Mouse (Mus musculus) cerebellum, adult 2 months (tissue): ENCODE measurements around the gene Brap. TPM values are rescaled to one million over a fixed set of nuclear protein-coding genes. Genes with fewer than 3 reads are reported as not detected.
"Not testable (repeated sequence)": the region's sequence is repeated elsewhere in the genome, so short reads cannot be mapped to it uniquely, and the experiment has no call there.

Experiments used
- DNase-seq, 2 experiments: peaks; one replicate each; pipeline ENCODE4 v3.0.0; 2021
- H3K27ac ChIP-seq: fragments of 200-500 bp; 2 replicates; pipeline ENCODE4 v1.5.1; 2012; ENCODE audit warnings: low read length, control low read depth, inconsistent platforms; ENCODE audit not compliant: insufficient read depth
- H3K27me3 ChIP-seq: fragments of 200-500 bp; 2 replicates; pipeline ENCODE4 v1.6.1; 2012; ENCODE audit warnings: inconsistent platforms, mild to moderate bottlenecking, low read length, moderate library complexity; ENCODE audit not compliant: control insufficient read depth, insufficient read depth
- H3K4me1 ChIP-seq: fragments of 200-500 bp; 2 replicates; pipeline ENCODE4 v1.6.1; 2011; ENCODE audit warnings: low read length; ENCODE audit not compliant: control insufficient read depth, insufficient read depth
- H3K4me3 ChIP-seq: fragments of 200-500 bp; replicated peaks from 2 replicates; pipeline ENCODE3; 2011; ENCODE audit warnings: mild to moderate bottlenecking, low read depth, low read length, control low read depth; ENCODE audit not compliant: insufficient read depth
- CTCF ChIP-seq: fragments of 200-500 bp; IDR thresholded peaks from 2 replicates; pipeline ENCODE4 v1.5.1; 2011; ENCODE audit warnings: low read depth, mild to moderate bottlenecking, control low read depth, low read length, moderate library complexity, borderline replicate concordance; ENCODE audit not compliant: insufficient read depth
- POLR2A ChIP-seq: fragments of 200-500 bp; IDR thresholded peaks from 2 replicates; pipeline ENCODE4 v1.6.1; 2011; ENCODE audit warnings: low read length, control low read depth, borderline replicate concordance; ENCODE audit not compliant: insufficient read depth
- WGBS: fragments of 180-500 bp; shearing (Covaris S2); methylation state at CpG from one replicate; pipeline ENCODE4 v1.1.7; 2018; 5-methylcytosine and 5-hydroxymethylcytosine counted together
- polyA plus RNA-seq: library from polyadenylated mRNA; depleted of rRNA; stranded (reverse); fragments of >200 nt; gene quantifications from 2 replicates; pipeline ENCODE4 v1.2.3, GENCODE M21; 2012

Brap gene
- polyA plus RNA-seq, 1 experiment, result 54.4 TPM

GRCm38 (mm10) chr5:121632804-121633203 is 27.6 kb upstream of the Brap start:
- no peak for TF ChIP-seq POLR2A
- TF ChIP-seq CTCF, result no peak
- no peak for DNase-seq
- Histone ChIP-seq H3K27me3 (no peaks in the 10 kb centered on the region), H3K27ac (no peak overlapping the region), H3K4me1 (no peaks in the 10 kb centered on the region), H3K4me3 (no peak overlapping the region)
- WGBS, result 59% methylated on average over 3 of the region's 3 CpGs

- WGBS, result 87% methylated on average over 5 of the region's 5 CpGs
- DNase-seq, result no peak
Measured at GRCm38 (mm10) chr5:121634668-121635067, 25.7 kb upstream of the Brap start.

GRCm38 (mm10) chr5:121637296-121637695 is 23.1 kb upstream of the Brap start:
- Histone ChIP-seq H3K4me3 (no peak overlapping the region), H3K4me1 (no peaks in the 10 kb centered on the region), H3K27me3 (no peaks in the 10 kb centered on the region), H3K27ac (no peak overlapping the region)
- 73% methylated on average over 6 of the region's 6 CpGs for WGBS
- no peak for DNase-seq
- TF ChIP-seq CTCF (no peak), POLR2A (no peak)

More at GRCm38 (mm10) chr5:121634668-121635067, 25.7 kb upstream of the Brap start:
- no peak overlapping the region for H3K4me3 ChIP-seq
- H3K27me3 ChIP-seq, result no peaks in the 10 kb centered on the region
- H3K27ac ChIP-seq, result no peak overlapping the region
- no peak for TF ChIP-seq CTCF
- TF ChIP-seq POLR2A, result no peak
- H3K4me1 ChIP-seq, result no peaks in the 10 kb centered on the region

DNA sequence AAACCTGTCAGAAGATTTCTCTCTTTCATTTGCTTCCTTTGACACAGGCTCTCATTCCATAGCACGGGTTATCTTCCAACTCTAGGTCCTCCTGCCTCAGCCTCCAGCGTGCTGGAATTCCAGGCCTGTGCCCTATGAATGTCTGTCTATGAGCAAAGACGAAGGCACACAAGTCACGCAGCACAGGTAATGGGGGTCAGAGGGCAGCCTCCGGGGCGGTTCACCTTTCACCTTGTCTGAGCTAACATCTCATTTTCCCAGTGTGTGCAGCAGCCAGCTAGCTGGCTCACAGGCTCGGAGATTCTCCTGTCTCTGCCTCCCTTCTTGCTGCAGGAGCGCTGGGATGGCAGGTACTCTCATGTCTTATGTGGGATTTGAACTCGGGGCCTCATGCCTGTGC is 20.8 kb upstream of the Brap start:
- H3K4me1 ChIP-seq, result no peaks in the 10 kb centered on the region
- no peak for DNase-seq
- no peak overlapping the region for H3K27ac ChIP-seq
- H3K4me3 ChIP-seq, result no peak overlapping the region
- 94% methylated on average over 9 of the region's 9 CpGs for WGBS
- no peaks in the 10 kb centered on the region for H3K27me3 ChIP-seq
- TF ChIP-seq POLR2A, result no peak
- no peak for TF ChIP-seq CTCF

GRCm38 (mm10) chr5:121649134-121649533 is 11.2 kb upstream of the Brap start:
- no peak overlapping the region for H3K4me3 ChIP-seq
- no peaks in the 10 kb centered on the region for H3K4me1 ChIP-seq
- no peaks in the 10 kb centered on the region for H3K27me3 ChIP-seq
- DNase-seq, result no peak
- no peak overlapping the region for H3K27ac ChIP-seq
- TF ChIP-seq CTCF, result no peak
- TF ChIP-seq POLR2A, result no peak
- WGBS, result 87% methylated on average over 7 of the region's 7 CpGs

DNA sequence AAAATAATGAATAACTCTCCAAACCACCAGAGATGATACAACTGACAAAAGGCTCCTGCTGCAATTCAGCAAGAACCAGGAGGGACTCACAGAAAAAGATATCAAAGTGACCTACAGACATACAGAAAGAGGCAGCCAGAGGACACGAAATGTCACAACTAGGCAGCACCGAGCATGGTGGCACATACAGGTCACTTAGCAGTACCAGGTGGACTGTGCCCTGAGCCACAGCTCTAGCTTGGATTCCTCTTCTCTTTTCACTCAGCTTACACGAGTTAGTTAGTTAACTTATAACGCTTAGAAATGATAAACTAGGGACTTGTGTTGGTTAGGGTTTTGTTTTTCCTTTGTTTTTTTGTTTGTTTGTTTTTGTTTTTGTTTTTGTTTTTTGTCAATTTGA is 5.8 kb upstream of the Brap start:
- no peaks in the 10 kb centered on the region for H3K4me1 ChIP-seq
- TF ChIP-seq CTCF (no peak), POLR2A (no peak)
- H3K27ac ChIP-seq, result no peak overlapping the region
- no peak overlapping the region for H3K4me3 ChIP-seq
- H3K27me3 ChIP-seq, result no peaks in the 10 kb centered on the region
- no peak for DNase-seq
- WGBS, result 86% methylated on average over 4 of the region's 4 CpGs

- WGBS, result 74% methylated on average over 6 of the region's 6 CpGs
- H3K4me1 ChIP-seq, DNase-seq, H3K27ac ChIP-seq, H3K4me3 ChIP-seq, H3K27me3 ChIP-seq: not testable (repeated sequence)
Measured at GRCm38 (mm10) chr5:121656866-121657265, 3.5 kb upstream of the Brap start.

DNA sequence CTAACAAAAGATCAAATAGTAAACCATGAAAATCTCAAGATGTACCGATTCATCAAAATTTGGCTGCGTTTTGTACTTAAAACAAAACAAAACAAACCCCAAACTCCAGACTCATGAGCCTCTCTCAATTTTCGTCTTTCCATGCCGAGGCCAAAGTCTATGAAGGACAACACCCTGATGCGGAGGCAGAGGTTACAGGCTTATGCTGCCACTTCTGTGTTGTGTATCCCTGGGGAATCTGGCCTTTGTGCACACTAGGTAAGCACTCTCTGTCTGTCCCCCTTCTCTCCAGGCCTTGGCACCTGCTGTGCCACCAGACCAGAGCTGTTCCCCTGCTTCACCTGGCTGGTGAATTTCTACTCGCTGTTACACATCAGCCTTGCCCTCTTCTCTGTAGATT is 2.7 kb upstream of the Brap start:
- H3K27ac ChIP-seq, H3K4me1 ChIP-seq, H3K27me3 ChIP-seq, H3K4me3 ChIP-seq, DNase-seq: not testable (repeated sequence)
- WGBS, result 88% methylated on average over 6 of the region's 6 CpGs

DNA sequence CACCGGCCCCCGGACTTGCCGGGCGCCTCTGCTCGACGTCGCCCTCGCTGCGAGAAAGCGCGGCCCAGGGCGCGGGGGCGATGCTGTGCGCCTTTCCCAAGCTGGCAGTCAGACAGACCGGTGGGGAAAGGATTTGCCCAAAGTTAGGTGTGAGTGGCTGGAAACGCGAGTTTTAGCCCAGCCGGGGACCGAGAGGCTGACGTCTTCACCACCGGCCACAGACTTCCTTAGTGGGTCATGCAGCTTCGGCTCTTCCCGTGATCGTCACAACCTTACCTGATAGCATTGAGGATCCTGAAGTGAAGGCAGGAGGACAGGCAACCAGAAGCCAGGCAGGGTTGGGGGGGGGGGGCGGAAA is 513 bp downstream of the Brap start:
- WGBS, result under 1% methylated on average over 26 of the region's 26 CpGs
- 0 out of 2 replicates have a peak overlapping the region, but pooled peaks have one; percentile 3 for H3K27ac ChIP-seq
- TF ChIP-seq POLR2A (no peak), CTCF (no peak)
- peak overlapping the region; percentile 82 for H3K4me3 ChIP-seq
- peaks cover 8% of the 10 kb centered on the region; the same call in 1 of the 2 replicates for H3K4me1 ChIP-seq
- H3K27me3 ChIP-seq, result no peaks in the 10 kb centered on the region
- peak in 1 of 2 experiments; percentile 31 for DNase-seq
